Mouse (Mus musculus) C2C12 (cell line): ENCODE measurements around the gene Nxn. TPM values are rescaled to one million over a fixed set of nuclear protein-coding genes. Genes with fewer than 3 reads are reported as not detected.
A peak's percentile ranks its signal among the peaks of the same experiment; 100 is the strongest.

Experiments
- H3K27me3 ChIP-seq: one replicate; pipeline ENCODE4 v1.6.1; 2011; ENCODE audit not compliant: control insufficient read depth, insufficient read depth, insufficient read length
- H3K36me3 ChIP-seq: one replicate; pipeline ENCODE4 v1.6.1; 2011; ENCODE audit not compliant: control insufficient read depth, insufficient read depth
- H3K4me3 ChIP-seq: one replicate; pipeline ENCODE4 v1.5.1; 2011; ENCODE audit warnings: mild to moderate bottlenecking, control low read depth; ENCODE audit not compliant: poor library complexity, insufficient read depth, severe bottlenecking
- H3K79me2 ChIP-seq: one replicate; pipeline ENCODE4 v1.6.1; 2011; ENCODE audit not compliant: control insufficient read depth, insufficient read depth
- H3K79me3 ChIP-seq: one replicate; pipeline ENCODE4 v1.6.1; 2011; ENCODE audit warnings: low read depth, control low read depth
- H3ac ChIP-seq: one replicate; pipeline ENCODE3; 2011; ENCODE audit warnings: low read depth; ENCODE audit not compliant: control insufficient read depth, insufficient read length
- CEBPB ChIP-seq: IDR thresholded peaks from one replicate; pipeline ENCODE4 v1.6.1; 2011; ENCODE audit warnings: low read depth, mild to moderate bottlenecking, control low read depth, moderate library complexity
- CTCF ChIP-seq: IDR thresholded peaks from one replicate; pipeline ENCODE4 v1.5.1; 2011; ENCODE audit not compliant: control insufficient read depth, insufficient read depth, insufficient read length
- FOSL1 ChIP-seq: IDR thresholded peaks from one replicate; pipeline ENCODE4 v1.8.0; 2011; ENCODE audit warnings: mild to moderate bottlenecking, low read length; ENCODE audit not compliant: poor library complexity, insufficient read depth, severe bottlenecking
- MAX ChIP-seq: IDR thresholded peaks from one replicate; pipeline ENCODE4 v1.6.1; 2011; ENCODE audit warnings: mild to moderate bottlenecking, control low read depth
- MYOD1 ChIP-seq: IDR thresholded peaks from one replicate; pipeline ENCODE4 v1.6.1; 2011; ENCODE audit warnings: low read depth; ENCODE audit not compliant: control insufficient read depth, insufficient read length
- MYOG ChIP-seq: IDR thresholded peaks from one replicate; pipeline ENCODE4 v1.6.1; 2011; ENCODE audit not compliant: control insufficient read depth, insufficient read length; ENCODE audit errors: extremely low read depth
- USF1 ChIP-seq: IDR thresholded peaks from one replicate; pipeline ENCODE4 v1.6.1; 2011; ENCODE audit warnings: low read depth, mild to moderate bottlenecking, control low read depth, moderate library complexity
- polyA plus RNA-seq: library from polyadenylated mRNA; unstranded; fragments of >200 nt; fragmentation: generic; extraction: Trizol; gene quantifications from one replicate; pipeline ENCODE4 v1.2.1, GENCODE M21; 2012; ENCODE audit warnings: missing spikeins

Gene Nxn
- polyA plus RNA-seq, 1 experiment: 85.5 TPM

GRCm38 (mm10) chr11:76225051-76225450 lies 173.9 kb downstream of the Nxn start:
- H3K36me3 ChIP-seq: peaks cover 23% of the 10 kb centered on the region
- no peaks in the 10 kb centered on the region for H3K27me3 ChIP-seq
- H3ac ChIP-seq: no peak overlapping the region
- TF ChIP-seq MYOD1 (no peak), CEBPB (no peak), FOSL1 (no peak), MAX (no peak), CTCF (no peak), MYOG (no peak), USF1 (no peak)
- no peak overlapping the region for H3K4me3 ChIP-seq
- no peaks in the 10 kb centered on the region for H3K79me2 ChIP-seq
- H3K79me3 ChIP-seq: no peaks in the 10 kb centered on the region

- TF ChIP-seq MAX: no peak
- TF ChIP-seq CTCF: no peak
- TF ChIP-seq MYOD1: no peak
- no peak for TF ChIP-seq CEBPB
- no peak for TF ChIP-seq USF1
- no peak for TF ChIP-seq MYOG
- no peak for TF ChIP-seq FOSL1
- no peaks in the 10 kb centered on the region for H3K79me3 ChIP-seq
- H3K4me3 ChIP-seq: no peak overlapping the region
- H3ac ChIP-seq: no peak overlapping the region
- peaks cover 28% of the 10 kb centered on the region for H3K36me3 ChIP-seq
- no peaks in the 10 kb centered on the region for H3K79me2 ChIP-seq
- no peaks in the 10 kb centered on the region for H3K27me3 ChIP-seq
These were observed 174.3 kb downstream of the Nxn start for GRCm38 (mm10) chr11:76224631-76225030.

- no peak for TF ChIP-seq MYOD1
- peak; percentile 83 for TF ChIP-seq MAX
- TF ChIP-seq CTCF: peak; percentile 95
- Histone ChIP-seq H3K79me2 (peaks cover 47% of the 10 kb centered on the region), H3ac (peak within 1 kb of the TSS; percentile 90), H3K36me3 (peaks cover 48% of the 10 kb centered on the region), H3K27me3 (no peaks in the 10 kb centered on the region), H3K4me3 (peak within 1 kb of the TSS; percentile 99), H3K79me3 (peaks cover 20% of the 10 kb centered on the region)
These were observed 181.5 kb downstream of the Nxn start, which contains the start of the genes Dbil5 and Gemin4 for GRCm38 (mm10) chr11:76217390-76217800. Gene Dbil5, plus strand, starts transcription at chr11:76217608. Gene Gemin4, minus strand, starts transcription at chr11:76217664.

- Histone ChIP-seq H3ac (peak overlapping the region; percentile 90), H3K4me3 (peak overlapping the region; percentile 99), H3K79me3 (peaks cover 20% of the 10 kb centered on the region), H3K79me2 (peaks cover 53% of the 10 kb centered on the region), H3K36me3 (peaks cover 53% of the 10 kb centered on the region), H3K27me3 (no peaks in the 10 kb centered on the region)
- peak; percentile 58 for TF ChIP-seq MAX
- no peak for TF ChIP-seq MYOD1
- TF ChIP-seq FOSL1: no peak
- TF ChIP-seq CTCF: no peak
- no peak for TF ChIP-seq MYOG
- TF ChIP-seq USF1: no peak
These were observed 182.1 kb downstream of the Nxn start for GRCm38 (mm10) chr11:76216681-76217389.

GRCm38 (mm10) chr11:76216049-76216540 lies 182.8 kb downstream of the Nxn start:
- peaks cover 51% of the 10 kb centered on the region for H3K36me3 ChIP-seq
- TF ChIP-seq MYOD1 (no peak), FOSL1 (no peak), USF1 (no peak), MYOG (no peak), CTCF (no peak), MAX (no peak), CEBPB (no peak)
- H3K79me3 ChIP-seq: peaks cover 20% of the 10 kb centered on the region
- peak overlapping the region; percentile 99 for H3K4me3 ChIP-seq
- H3K79me2 ChIP-seq: peaks cover 56% of the 10 kb centered on the region
- H3K27me3 ChIP-seq: no peaks in the 10 kb centered on the region
- no peak overlapping the region for H3ac ChIP-seq

- no peak overlapping the region for H3ac ChIP-seq
- H3K27me3 ChIP-seq: no peaks in the 10 kb centered on the region
- TF ChIP-seq CEBPB (no peak), CTCF (no peak), FOSL1 (no peak), USF1 (no peak), MYOG (no peak), MAX (no peak), MYOD1 (no peak)
- peaks cover 55% of the 10 kb centered on the region for H3K36me3 ChIP-seq
- peaks cover 56% of the 10 kb centered on the region for H3K79me2 ChIP-seq
- H3K4me3 ChIP-seq: no peak overlapping the region
- peaks cover 20% of the 10 kb centered on the region for H3K79me3 ChIP-seq
These were observed 183.9 kb downstream of the Nxn start for GRCm38 (mm10) chr11:76215011-76215410.
